Mouse (Mus musculus) embryonic facial prominence, embryonic 15.5 days (tissue): Measurements from ENCODE around the gene Gpr158. TPM values are rescaled to one million over a fixed set of nuclear protein-coding genes. Genes with fewer than 3 reads are reported as not detected.
A peak's percentile ranks its signal among the peaks of the same experiment; 100 is the strongest.

ENCODE experiments used
- ATAC-seq: fragments of 200-750 bp; cut with Nextera tagmentation; 2 replicates; pipeline ENCODE4 v1.8.0; 2017; ENCODE audit warnings: low read depth, moderate TSS enrichment; ENCODE audit not compliant: insufficient number of reproducible peaks, low FRiP score, low TSS enrichment
- H3K27ac ChIP-seq: fragments of 300-500 bp; sonication (generic); replicated peaks from 2 replicates; pipeline ENCODE4 v1.5.1; 2015; ENCODE audit warnings: mild to moderate bottlenecking, inconsistent platforms
- H3K27me3 ChIP-seq: fragments of 300-500 bp; sonication (generic); 2 replicates; pipeline ENCODE4 v1.6.1; 2015; ENCODE audit warnings: inconsistent platforms
- H3K36me3 ChIP-seq: fragments of 300-500 bp; sonication (generic); 2 replicates; pipeline ENCODE4 v1.6.1; 2015; ENCODE audit warnings: mild to moderate bottlenecking, inconsistent platforms
- H3K4me1 ChIP-seq: fragments of 300-500 bp; sonication (generic); 2 replicates; pipeline ENCODE4 v1.6.1; 2015; ENCODE audit warnings: inconsistent platforms
- H3K4me2 ChIP-seq: fragments of 300-500 bp; sonication (generic); replicated peaks from 2 replicates; pipeline ENCODE4 v1.6.1; 2015; ENCODE audit warnings: mild to moderate bottlenecking, inconsistent platforms
- H3K4me3 ChIP-seq: fragments of 300-500 bp; sonication (generic); replicated peaks from 2 replicates; pipeline ENCODE4 v1.5.1; 2015; ENCODE audit warnings: mild to moderate bottlenecking, inconsistent platforms
- H3K9ac ChIP-seq: fragments of 300-500 bp; sonication (generic); 2 replicates; pipeline ENCODE4 v1.6.1; 2015; ENCODE audit warnings: inconsistent platforms
- H3K9me3 ChIP-seq: fragments of 300-500 bp; sonication (generic); replicated peaks from 2 replicates; pipeline ENCODE4 v1.6.1; 2016; ENCODE audit warnings: inconsistent platforms
- WGBS: fragments of 180-500 bp; shearing (Covaris S2); methylation state at CpG from one replicate; pipeline ENCODE4 v1.1.7; 2015; 5-methylcytosine and 5-hydroxymethylcytosine counted together
- polyA plus RNA-seq: library from polyadenylated mRNA; unstranded; fragments of >200 nt; fragmentation: Nextera tagmentation; extraction: Ambion mirVana; gene quantifications from 2 replicates; pipeline ENCODE4 v1.2.1, GENCODE M21; 2015

Gpr158 gene
- polyA plus RNA-seq = 0.09 and 0.16 TPM in 2 replicates

- H3K36me3 ChIP-seq = no peaks in the 10 kb centered on the region
- WGBS = 3% methylated on average over 43 of the region's 43 CpGs
- ATAC-seq = peak; percentile 82; the same call in 1 of the 2 replicates
These were observed at the start of gene Gpr158 for GRCm38 (mm10) chr2:21367345-21368111. TSS of gene Gpr158 (plus strand) at chr2:21367542.

GRCm38 (mm10) chr2:21343821-21344220 is 23.5 kb upstream of the Gpr158 start:
- H3K27ac ChIP-seq = no peak overlapping the region
- no peak overlapping the region for H3K4me3 ChIP-seq
- no peaks in the 10 kb centered on the region for H3K4me1 ChIP-seq
- H3K4me2 ChIP-seq = no peak overlapping the region
- no peaks in the 10 kb centered on the region for H3K27me3 ChIP-seq
- no peaks in the 10 kb centered on the region for H3K9me3 ChIP-seq
- H3K9ac ChIP-seq = no peak overlapping the region
- WGBS = 74% methylated on average over 5 of the region's 5 CpGs
- H3K36me3 ChIP-seq = no peaks in the 10 kb centered on the region
- no peak for ATAC-seq

More at GRCm38 (mm10) chr2:21367345-21368111, at the start of gene Gpr158:
- no peaks in the 10 kb centered on the region for H3K9me3 ChIP-seq
- H3K9ac ChIP-seq = no peak within 1 kb of the TSS
- H3K4me1 ChIP-seq = peaks cover 5% of the 10 kb centered on the region
- H3K4me2 ChIP-seq = peak within 1 kb of the TSS; percentile 66
- H3K27me3 ChIP-seq = peaks cover 35% of the 10 kb centered on the region
- H3K27ac ChIP-seq = no peak within 1 kb of the TSS
- peak within 1 kb of the TSS; percentile 43 for H3K4me3 ChIP-seq

GRCm38 (mm10) chr2:21368351-21369170 is 1.2 kb downstream of the Gpr158 start:
- H3K9me3 ChIP-seq = no peaks in the 10 kb centered on the region
- no peak overlapping the region for H3K27ac ChIP-seq
- peak overlapping the region; percentile 66; the same call in 1 of the 2 replicates for H3K4me2 ChIP-seq
- H3K4me3 ChIP-seq = no peak overlapping the region
- no peak for ATAC-seq
- H3K4me1 ChIP-seq = peaks cover 5% of the 10 kb centered on the region
- WGBS = 13% methylated on average over 44 of the region's 44 CpGs
- no peak overlapping the region for H3K9ac ChIP-seq
- peaks cover 35% of the 10 kb centered on the region for H3K27me3 ChIP-seq
- no peaks in the 10 kb centered on the region for H3K36me3 ChIP-seq

GRCm38 (mm10) chr2:21369171-21369485 is 1.8 kb downstream of the Gpr158 start:
- Histone ChIP-seq H3K9ac (no peak overlapping the region), H3K4me1 (peaks cover 5% of the 10 kb centered on the region), H3K36me3 (no peaks in the 10 kb centered on the region), H3K9me3 (no peaks in the 10 kb centered on the region), H3K27ac (no peak overlapping the region), H3K4me3 (no peak overlapping the region), H3K27me3 (peaks cover 35% of the 10 kb centered on the region), H3K4me2 (no peak overlapping the region)
- 52% methylated on average over 6 of the region's 6 CpGs for WGBS
- ATAC-seq = no peak

GRCm38 (mm10) chr2:21369556-21369955 is 2.2 kb downstream of the Gpr158 start:
- no peak for ATAC-seq
- Histone ChIP-seq H3K9me3 (no peaks in the 10 kb centered on the region), H3K4me2 (no peak overlapping the region), H3K36me3 (no peaks in the 10 kb centered on the region), H3K4me1 (peaks cover 5% of the 10 kb centered on the region), H3K27ac (no peak overlapping the region), H3K9ac (no peak overlapping the region), H3K27me3 (peaks cover 35% of the 10 kb centered on the region), H3K4me3 (no peak overlapping the region)
- WGBS = 60% methylated on average over 2 of the region's 2 CpGs

- ATAC-seq = no peak
- H3K4me1 ChIP-seq = no peaks in the 10 kb centered on the region
These were observed 12.2 kb downstream of the Gpr158 start for GRCm38 (mm10) chr2:21379516-21379915.

GRCm38 (mm10) chr2:21392727-21393126 is 25.4 kb downstream of the Gpr158 start:
- Histone ChIP-seq H3K9me3 (no peaks in the 10 kb centered on the region), H3K27me3 (no peaks in the 10 kb centered on the region), H3K4me1 (no peaks in the 10 kb centered on the region), H3K9ac (no peak overlapping the region), H3K4me3 (no peak overlapping the region), H3K27ac (no peak overlapping the region), H3K4me2 (no peak overlapping the region), H3K36me3 (no peaks in the 10 kb centered on the region)
- WGBS = 16% methylated on average over 2 of the region's 2 CpGs
- ATAC-seq = no peak

More at GRCm38 (mm10) chr2:21379516-21379915, 12.2 kb downstream of the Gpr158 start:
- WGBS = 68% methylated on average over 2 of the region's 2 CpGs
- H3K36me3 ChIP-seq = no peaks in the 10 kb centered on the region
- H3K4me3 ChIP-seq = no peak overlapping the region
- no peaks in the 10 kb centered on the region for H3K9me3 ChIP-seq
- no peaks in the 10 kb centered on the region for H3K27me3 ChIP-seq
- H3K9ac ChIP-seq = no peak overlapping the region
- no peak overlapping the region for H3K27ac ChIP-seq
- no peak overlapping the region for H3K4me2 ChIP-seq

- Histone ChIP-seq H3K27ac (no peak overlapping the region), H3K9me3 (no peaks in the 10 kb centered on the region), H3K4me2 (no peak overlapping the region), H3K9ac (no peak overlapping the region), H3K27me3 (no peaks in the 10 kb centered on the region), H3K4me1 (no peaks in the 10 kb centered on the region), H3K4me3 (no peak overlapping the region), H3K36me3 (no peaks in the 10 kb centered on the region)
- WGBS = 58% methylated on average over 12 of the region's 12 CpGs
- no peak for ATAC-seq
These were observed 30.0 kb downstream of the Gpr158 start for GRCm38 (mm10) chr2:21397347-21397746.

GRCm38 (mm10) chr2:21399657-21400056 is 32.3 kb downstream of the Gpr158 start:
- Histone ChIP-seq H3K36me3 (no peaks in the 10 kb centered on the region), H3K4me1 (no peaks in the 10 kb centered on the region), H3K4me2 (no peak overlapping the region), H3K9me3 (no peaks in the 10 kb centered on the region), H3K27ac (no peak overlapping the region), H3K9ac (no peak overlapping the region), H3K27me3 (no peaks in the 10 kb centered on the region), H3K4me3 (no peak overlapping the region)
- WGBS = 48% methylated on average over 3 of the region's 3 CpGs
- ATAC-seq = peak; percentile 24; the same call in 1 of the 2 replicates

GRCm38 (mm10) chr2:21405617-21406016 is 38.3 kb downstream of the Gpr158 start:
- no peak overlapping the region for H3K27ac ChIP-seq
- no peaks in the 10 kb centered on the region for H3K9me3 ChIP-seq
- 81% methylated on average over 3 of the region's 3 CpGs for WGBS
- H3K27me3 ChIP-seq = no peaks in the 10 kb centered on the region
- no peak overlapping the region for H3K4me2 ChIP-seq
- no peaks in the 10 kb centered on the region for H3K36me3 ChIP-seq
- no peak for ATAC-seq
- no peak overlapping the region for H3K4me3 ChIP-seq
- H3K4me1 ChIP-seq = no peaks in the 10 kb centered on the region
- H3K9ac ChIP-seq = no peak overlapping the region

- H3K9me3 ChIP-seq = no peaks in the 10 kb centered on the region
- no peaks in the 10 kb centered on the region for H3K36me3 ChIP-seq
- WGBS = 69% methylated on average over 2 of the region's 2 CpGs
- no peak overlapping the region for H3K27ac ChIP-seq
- no peak for ATAC-seq
- no peak overlapping the region for H3K4me3 ChIP-seq
- H3K27me3 ChIP-seq = no peaks in the 10 kb centered on the region
- H3K4me2 ChIP-seq = no peak overlapping the region
- H3K4me1 ChIP-seq = no peaks in the 10 kb centered on the region
- H3K9ac ChIP-seq = no peak overlapping the region
These were observed 40.2 kb downstream of the Gpr158 start for GRCm38 (mm10) chr2:21407443-21407985.
